Mouse (Mus musculus) heart, postnatal 25 days (tissue): ENCODE results near the gene Ikzf1. TPM values are rescaled to one million over a fixed set of nuclear protein-coding genes. Genes with fewer than 3 reads are reported as not detected.

Experiments
- DNase-seq: peaks from one replicate; pipeline ENCODE4 v3.0.0; 2022; ENCODE audit warnings: low spot score
- intact Hi-C: fragments of 180-260 bp; cut with DNase I; formaldehyde crosslinking; loops from one replicate; pipeline ENCODE4 v1.15.1; 2025
- total RNA-seq, 2 experiments: library from RNA; stranded (reverse); gene quantifications; 2 replicates each; pipeline ENCODE4 v1.2.3; 2021

Ikzf1 gene
- total RNA-seq, 2 experiments from 2014 or later, result 1.8 to 2.2 TPM

DNA sequence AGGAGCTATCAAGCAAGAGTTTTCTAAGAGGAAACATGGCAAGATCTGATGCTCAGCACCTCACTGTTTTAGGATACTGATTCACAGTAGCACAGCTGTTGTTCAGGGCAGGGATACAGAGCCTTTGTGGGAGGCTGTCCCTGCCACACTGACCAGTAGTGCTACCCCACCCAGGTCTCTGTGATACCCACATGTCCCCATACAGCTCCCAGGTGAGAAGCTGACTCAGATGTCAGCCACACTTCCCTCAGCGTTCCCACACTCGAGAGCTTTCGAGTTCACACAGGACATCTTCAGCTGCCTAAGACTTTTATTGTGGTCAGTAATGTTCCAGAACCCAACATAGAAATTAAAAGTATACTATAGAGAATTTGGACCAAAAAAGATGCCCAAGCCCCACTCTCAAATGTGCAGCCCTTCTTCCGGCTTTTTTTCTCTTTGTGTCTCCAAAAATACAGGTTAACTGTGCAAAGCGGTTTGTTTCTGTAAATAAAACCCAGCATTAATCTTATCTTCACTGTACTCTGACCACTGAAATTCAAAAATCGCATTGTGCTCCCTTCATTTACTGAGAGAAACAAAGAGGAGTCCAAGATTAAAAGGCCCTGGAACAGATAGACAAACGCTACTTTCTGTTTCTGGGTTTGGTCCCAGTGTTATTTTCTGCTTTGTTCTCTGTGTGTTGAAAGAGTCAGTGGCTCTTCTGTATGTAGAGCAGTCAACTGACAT, 31.3 kb downstream of the Ikzf1 start:
- intact Hi-C loops, result no loop called here
- no peak for DNase-seq

DNA sequence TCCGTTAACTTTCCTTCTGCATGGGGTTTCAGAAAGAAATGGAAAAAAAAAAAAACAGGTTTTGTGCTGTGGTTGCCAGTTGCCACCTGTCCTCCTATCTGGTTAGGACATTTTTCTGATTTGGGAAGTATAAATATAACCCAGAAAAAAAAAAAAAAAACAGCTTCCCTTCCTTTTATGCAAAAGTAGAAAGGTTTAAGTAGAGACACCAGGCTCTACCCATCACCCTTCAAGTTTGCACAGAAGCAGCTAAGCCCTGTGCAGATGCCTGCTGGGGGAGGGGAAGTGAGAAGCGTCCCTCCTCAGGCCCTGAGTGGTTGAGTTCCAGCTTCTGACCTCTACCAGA, 31.9 kb downstream of the Ikzf1 start:
- intact Hi-C loops, result no loop called here
- no peak for DNase-seq

- DNase-seq, result no peak
- intact Hi-C loops, result no loop called here
Observed at GRCm38 (mm10) chr11:11717606-11718167, 32.9 kb downstream of the Ikzf1 start.

DNA sequence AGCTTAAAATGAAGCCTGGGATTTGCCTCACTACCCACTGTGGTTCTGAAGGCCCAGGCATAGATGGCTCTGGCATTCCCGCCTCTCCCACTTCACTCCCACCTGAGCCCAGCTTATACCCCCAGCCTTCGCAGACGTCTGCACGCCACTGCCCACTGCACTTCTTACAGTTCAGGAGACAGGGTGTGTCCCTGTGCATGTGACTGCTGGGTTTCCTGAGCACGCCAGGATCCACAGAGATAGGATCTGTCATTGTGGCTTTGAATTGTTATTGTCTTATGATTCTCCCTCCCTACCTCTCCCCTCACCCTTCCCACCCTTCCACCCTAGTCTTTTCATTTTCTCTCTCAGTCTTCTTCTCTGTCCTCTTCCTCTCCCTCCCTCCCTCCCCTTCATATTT, 34.9 kb downstream of the Ikzf1 start:
- intact Hi-C loops, result no loop called here
- DNase-seq, result no peak

DNA sequence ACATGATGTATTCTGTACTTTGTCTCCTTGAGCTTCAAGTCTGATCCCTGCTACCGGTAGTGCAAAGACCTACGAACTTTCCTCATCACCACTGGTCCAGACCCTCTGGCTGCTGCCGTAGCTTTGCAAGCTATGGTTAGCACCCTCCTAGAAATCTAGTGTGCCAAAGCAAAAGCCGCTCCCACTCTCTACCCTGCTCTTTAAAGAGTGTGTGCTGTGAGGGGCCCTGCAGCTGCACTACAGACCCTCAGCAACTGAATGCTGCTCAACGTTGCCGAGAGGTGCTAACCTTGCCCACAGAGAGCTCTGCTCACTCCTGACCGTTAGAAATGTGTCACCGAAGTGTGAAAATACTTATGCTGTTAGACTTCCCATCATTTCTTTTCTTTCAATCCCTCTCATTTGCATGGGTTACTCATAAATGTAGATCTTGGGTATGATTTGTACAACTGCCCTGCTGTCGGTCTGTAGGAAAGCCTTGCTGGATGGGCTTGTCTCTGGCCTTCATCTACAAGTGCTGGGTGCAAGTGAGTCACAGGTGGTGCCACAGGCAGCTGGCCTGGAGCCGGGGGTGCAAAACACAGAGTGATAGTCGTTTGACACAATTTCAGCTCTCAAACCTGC, 40.6 kb downstream of the Ikzf1 start:
- DNase-seq, result no peak
- intact Hi-C loops, result no loop called here

DNA sequence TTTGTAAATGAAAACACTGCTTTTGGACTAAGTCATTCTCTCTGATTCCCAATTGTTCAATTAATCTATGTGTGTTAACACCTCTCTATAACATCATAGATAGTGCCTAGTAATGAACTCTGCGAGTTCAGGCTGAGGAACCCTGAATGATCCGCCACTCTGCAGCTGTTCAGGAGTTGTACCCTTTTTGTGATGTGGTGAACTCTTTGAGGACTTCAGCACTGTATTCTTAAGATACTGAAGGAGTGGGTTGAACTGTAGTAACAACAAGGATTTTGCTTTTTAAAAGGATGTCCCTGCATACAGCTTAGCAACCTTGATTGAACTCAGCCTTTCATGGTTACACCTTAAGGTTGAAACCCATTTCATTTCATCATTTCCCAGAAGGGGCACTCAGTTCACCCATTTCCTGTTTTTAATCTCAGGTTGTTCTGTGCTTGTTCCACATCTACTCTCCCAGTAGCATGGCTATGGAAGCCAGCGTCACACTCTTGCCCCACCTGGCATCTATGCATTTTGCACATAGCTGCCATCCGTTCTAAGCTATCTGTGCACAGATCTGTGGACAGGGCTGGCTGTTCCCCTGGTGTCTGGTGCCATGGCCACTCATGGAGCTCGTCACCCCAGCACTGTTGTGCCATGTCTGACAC, 41.2 kb downstream of the Ikzf1 start:
- intact Hi-C loops, result no loop called here
- DNase-seq, result no peak

DNA sequence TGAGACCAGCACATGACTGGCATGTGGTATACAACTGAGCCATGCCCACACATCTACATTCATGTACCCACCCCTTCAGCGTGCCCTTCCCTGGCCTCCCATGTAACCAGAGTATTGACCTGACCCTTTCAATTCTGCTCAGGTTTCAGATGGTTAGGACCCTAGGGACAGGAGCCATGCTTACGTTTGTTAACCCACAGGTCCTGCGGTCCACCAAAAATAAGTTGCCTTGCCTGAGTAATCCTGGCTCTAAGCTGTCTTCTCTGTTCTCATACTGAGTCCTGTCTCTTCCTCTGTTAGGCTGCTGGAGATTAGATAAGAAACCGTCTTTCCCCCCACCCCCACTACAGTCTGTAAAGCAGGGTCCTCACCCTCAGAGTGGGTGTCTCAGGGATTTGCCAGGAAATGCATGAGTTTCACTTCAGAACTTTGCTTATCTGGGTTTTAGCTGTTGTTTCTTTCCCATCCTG, 42.0 kb downstream of the Ikzf1 start:
- no peak for DNase-seq
- intact Hi-C loops, result no loop called here

DNA sequence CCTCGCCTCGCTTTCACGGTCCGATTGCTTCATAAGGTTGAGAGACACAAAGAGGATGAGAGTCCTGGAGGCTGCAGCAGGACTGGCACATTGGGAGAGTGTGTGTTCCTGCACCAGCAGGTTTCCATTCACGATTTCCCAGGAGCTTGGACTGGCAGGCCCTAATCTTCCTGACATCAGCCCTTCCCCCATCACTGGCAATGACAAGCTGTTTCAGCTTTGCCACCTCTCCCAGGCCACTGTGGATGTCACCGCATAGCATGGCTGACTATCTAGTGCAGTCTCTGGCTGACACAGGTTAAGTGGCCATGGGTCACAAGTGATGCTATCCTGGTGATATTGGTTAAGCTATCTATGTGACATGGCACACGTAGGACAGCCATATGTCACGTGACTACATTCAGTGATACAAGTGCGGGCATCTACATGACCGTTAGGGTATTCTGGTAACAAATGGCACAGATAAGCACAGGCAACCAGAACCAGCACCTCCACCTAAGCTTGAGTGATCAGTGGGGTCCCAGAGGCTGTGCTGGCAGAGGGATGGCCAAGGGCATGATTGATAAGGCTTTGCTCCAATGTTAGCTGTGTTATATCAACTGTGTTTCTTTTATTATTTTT, 43.2 kb downstream of the Ikzf1 start:
- DNase-seq, result no peak
- intact Hi-C loops, result no loop called here

- intact Hi-C loops, result no loop called here
- no peak for DNase-seq
Observed at GRCm38 (mm10) chr11:11729216-11729615, 44.4 kb downstream of the Ikzf1 start.

- intact Hi-C loops, result no loop called here
- DNase-seq, result no peak
Observed at GRCm38 (mm10) chr11:11730062-11730461, 45.3 kb downstream of the Ikzf1 start.

DNA sequence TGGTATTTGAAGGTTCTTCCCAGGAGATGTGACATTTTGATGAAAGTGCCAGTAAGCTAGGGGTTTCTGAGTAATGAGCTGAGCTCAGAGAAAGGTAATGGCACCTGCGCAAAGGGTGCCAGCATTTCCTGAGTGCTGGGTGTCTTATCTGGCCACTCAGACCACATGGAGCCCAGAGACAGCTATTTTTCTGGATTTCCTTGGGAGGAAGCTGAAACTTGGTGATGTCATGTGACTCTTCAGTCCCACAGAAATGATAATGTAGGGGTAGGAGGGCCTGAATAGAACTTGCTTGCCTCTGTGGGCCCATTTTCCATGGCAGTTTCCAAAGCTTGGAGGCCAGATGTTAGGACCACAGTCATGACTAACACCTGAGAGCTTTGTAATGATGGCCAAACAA, 46.9 kb downstream of the Ikzf1 start:
- intact Hi-C loops, result no loop called here
- no peak for DNase-seq

GRCm38 (mm10) chr11:11732972-11733770, 48.4 kb downstream of the Ikzf1 start:
- no peak for DNase-seq
- intact Hi-C loops, result no loop called here

GRCm38 (mm10) chr11:11735155-11735554, 50.4 kb downstream of the Ikzf1 start:
- intact Hi-C loops, result no loop called here
- DNase-seq, result no peak

GRCm38 (mm10) chr11:11736948-11737347, 52.1 kb downstream of the Ikzf1 start:
- intact Hi-C loops, result no loop called here
- DNase-seq, result no peak

DNA sequence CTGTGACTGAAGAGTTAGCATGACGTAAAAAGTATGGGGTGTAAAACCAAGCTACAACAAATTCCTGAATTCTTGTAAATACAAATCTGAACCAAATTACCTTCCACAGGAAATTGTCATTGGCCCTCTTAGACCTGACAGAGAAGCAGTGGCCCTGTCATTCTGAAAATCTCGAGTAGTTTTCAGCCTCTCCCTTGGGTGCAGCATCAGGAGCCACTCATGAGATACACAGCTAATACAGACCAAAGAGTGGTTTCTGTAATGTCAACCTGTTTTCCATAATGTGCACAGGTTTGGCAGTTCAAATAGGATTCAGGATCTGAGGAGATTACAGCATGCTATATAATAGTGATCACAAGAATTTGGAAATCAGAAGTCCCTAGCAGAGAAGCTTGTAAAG, 52.8 kb downstream of the Ikzf1 start:
- intact Hi-C loops, result no loop called here
- no peak for DNase-seq

DNA sequence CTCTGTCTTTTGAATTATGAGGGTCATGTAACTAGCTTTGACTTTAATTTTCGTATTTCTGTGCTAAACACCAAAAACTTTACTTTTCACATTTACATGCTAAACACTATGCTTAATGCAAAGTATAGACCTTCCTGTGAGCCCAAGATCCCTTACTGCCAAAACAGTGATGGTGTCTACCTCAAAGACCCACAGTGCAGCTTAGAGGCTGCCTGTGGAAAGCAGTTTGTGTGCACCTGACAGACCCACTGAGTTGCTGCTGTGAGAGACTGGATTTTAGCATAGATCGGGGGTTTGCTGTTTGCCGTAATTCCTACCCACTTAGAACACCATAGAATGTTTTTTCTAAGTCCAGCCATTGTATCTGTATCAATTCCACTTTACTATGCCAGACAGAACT, 54.3 kb downstream of the Ikzf1 start:
- DNase-seq, result no peak
- intact Hi-C loops, result no loop called here

- no peak for DNase-seq
- intact Hi-C loops, result loop anchor here (1.0 to 5.0 kb wide), 2 partner anchors 21 to 183 kb away; no protein-coding TSS in a partner anchor
Observed at GRCm38 (mm10) chr11:11740603-11741002, 55.8 kb downstream of the Ikzf1 start.

- DNase-seq, result no peak
- intact Hi-C loops, result loop anchor here (1.0 to 5.0 kb wide), 2 partner anchors 20 to 184 kb away; no protein-coding TSS in a partner anchor
Observed at GRCm38 (mm10) chr11:11741574-11741973, 56.8 kb downstream of the Ikzf1 start.

GRCm38 (mm10) chr11:11742626-11743025, 57.8 kb downstream of the Ikzf1 start:
- DNase-seq, result no peak
- intact Hi-C loops, result loop anchor here (5.0 kb wide), 1 partner anchor 185 kb away; no protein-coding TSS in a partner anchor
